Mouse (Mus musculus) lung, postnatal 0 days (tissue): ENCODE results near the gene 4931428L18Rik.

Experiments used
- CTCF ChIP-seq: IDR thresholded peaks from 2 replicates; pipeline ENCODE4 v1.5.1; 2016; ENCODE audit warnings: antibody characterized with exemption, mild to moderate bottlenecking
- EP300 ChIP-seq: IDR thresholded peaks from 2 replicates; pipeline ENCODE4 v1.6.1; 2016; ENCODE audit warnings: antibody characterized with exemption, mild to moderate bottlenecking, control low read depth

- no peak for TF ChIP-seq CTCF
- TF ChIP-seq EP300: peak; percentile 79
Measured at GRCm38 (mm10) chr1:31049954-31050652, 172.4 kb downstream of the 4931428L18Rik start.
